Mouse (Mus musculus): ENCODE results near the gene Zfp652. TPM values are rescaled to one million over a fixed set of nuclear protein-coding genes. Genes with fewer than 3 reads are reported as not detected.

The Zfp652 gene
- total RNA-seq, 2 experiments from 2014 or later, result 50.8 to 53.1 TPM

DNA sequence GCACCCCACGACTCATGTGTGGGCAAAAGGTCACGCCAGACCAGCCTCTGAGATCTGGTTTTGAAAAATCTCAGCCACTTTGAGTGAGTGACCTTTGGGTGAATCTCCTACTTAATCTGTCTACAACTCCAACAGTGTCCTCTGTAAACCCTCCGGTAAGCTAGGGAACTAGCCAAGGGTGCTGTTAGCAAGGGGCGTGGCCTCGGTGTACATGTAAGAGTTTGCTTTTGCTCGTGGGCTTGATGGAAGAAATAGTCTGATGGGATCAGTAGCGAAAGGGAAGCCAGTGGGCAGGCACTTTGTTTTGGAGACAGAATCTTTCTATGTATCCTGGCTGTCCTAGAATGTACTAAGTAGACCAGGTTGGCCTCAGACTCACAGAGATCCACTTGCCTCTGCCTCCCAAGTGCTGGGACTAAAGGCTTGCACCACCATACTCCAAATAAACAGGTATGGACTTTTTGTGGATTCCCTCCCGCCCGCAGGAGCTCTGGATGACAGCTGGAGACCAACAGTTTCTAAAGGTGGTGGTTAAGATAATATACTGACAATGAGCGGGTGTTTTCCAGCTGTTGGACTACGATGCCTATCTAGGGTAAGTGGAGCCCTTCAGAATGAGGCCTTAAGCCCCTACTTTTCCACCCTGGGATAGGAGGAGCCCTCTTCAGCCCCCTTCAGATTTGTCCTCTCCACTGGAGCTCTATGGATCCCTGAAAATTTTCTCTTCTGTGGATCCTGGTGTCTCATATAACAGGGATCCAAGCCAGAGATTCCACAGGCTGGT lies 115.9 kb downstream of the Zfp652 start:
- DNase-seq, result no peak
- intact Hi-C loops (cut with DNase I), result no loop called here

DNA sequence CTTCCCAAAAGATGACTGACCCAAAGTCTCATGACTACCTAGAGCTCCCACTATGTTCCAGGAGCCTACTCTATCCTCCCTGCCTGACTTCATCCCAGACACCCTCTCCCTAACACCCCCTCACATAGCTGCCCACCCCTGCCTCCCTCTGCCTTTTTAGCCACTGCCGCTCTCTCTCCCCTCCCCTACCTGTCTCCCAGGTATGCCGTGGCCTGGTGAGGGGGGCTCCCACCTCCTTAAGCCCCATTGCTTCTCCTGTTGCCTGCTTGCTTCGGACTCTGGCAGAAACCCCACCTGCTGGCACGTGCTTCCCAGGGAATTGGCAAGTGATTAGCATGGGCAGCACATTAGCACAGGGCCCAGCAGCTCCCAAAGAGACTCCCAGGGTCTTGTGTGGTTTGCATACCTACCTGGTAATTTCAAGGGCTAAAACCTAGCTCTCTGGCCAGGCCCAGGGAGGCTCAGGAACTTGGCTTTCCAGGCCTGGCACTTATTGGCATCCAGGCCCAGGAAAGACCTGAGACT lies 117.1 kb downstream of the Zfp652 start:
- intact Hi-C loops (cut with DNase I), result no loop called here
- no peak for DNase-seq

DNA sequence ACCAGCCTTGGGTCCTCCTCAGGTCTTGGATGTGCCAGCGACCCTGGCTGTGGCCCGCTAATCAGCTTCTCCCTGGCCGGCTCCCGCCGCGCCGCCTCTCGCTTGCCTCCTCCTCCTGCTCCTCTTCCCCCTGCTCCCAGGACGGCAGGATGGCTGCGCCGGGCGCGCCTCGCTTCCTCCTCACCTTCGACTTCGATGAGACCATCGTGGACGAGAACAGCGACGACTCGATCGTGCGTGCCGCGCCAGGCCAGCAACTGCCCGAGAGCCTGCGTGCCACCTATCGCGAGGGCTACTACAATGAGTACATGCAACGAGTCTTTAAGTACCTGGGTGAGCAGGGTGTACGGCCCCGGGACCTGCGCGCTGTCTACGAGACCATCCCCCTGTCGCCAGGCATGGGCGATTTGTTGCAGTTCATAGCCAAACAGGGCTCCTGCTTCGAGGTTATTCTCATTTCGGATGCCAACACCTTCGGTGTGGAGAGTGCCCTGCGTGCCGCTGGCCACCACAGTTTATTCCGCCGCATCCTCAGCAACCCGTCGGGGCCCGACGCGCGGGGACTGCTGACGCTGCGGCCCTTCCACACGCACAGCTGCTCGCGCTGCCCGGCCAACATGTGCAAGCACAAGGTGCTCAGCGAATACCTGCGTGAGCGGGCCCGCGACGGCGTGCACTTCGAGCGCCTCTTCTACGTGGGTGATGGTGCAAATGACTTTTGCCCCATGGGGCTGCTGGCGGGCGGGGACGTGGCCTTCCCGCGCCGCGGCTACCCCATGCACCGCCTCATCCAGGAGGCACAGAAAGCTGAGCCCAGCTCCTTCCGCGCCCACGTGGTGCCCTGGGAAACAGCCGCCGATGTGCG lies 118.2 kb downstream of the Zfp652 start:
- intact Hi-C loops (cut with DNase I), result no loop called here
- DNase-seq, result no peak

DNA sequence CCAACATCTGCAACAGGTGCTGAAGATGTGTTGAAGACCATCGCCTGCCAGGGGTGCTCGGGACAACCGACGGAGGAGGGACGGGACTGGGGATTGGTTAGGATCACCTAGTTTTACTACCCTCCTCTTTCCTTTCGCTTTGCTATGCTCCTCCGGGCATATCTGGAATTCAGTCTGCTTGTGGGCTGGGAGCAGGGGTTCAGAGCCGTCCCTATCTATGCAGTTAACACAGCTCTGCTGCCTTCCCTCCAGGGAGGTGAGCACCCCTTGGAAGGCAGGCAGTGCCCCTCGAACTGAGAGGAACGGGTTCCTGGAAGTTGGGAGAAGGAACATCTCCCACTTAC lies 118.8 kb downstream of the Zfp652 start:
- DNase-seq, result no peak
- intact Hi-C loops (cut with DNase I), result no loop called here

DNA sequence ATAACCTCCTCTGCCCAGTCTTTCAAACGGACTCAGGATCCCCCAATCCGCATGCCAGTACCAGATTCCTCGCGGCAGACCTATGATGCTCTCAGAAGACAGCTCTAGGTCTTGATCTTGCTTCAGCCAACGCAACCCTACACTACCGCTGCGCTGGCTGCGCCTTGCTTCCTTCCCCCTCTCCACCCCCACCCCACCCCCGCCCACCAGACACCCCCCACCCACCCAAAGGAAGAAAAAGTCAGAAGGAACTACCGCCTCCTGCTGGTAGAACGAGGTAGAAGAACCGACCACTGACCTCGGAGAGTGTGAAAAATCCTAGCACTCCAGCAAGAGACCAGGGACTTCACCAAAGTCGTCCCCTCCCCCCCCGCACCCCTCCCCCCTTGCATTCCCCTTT lies 119.2 kb downstream of the Zfp652 start:
- intact Hi-C loops (cut with DNase I), result no loop called here
- no peak for DNase-seq

DNA sequence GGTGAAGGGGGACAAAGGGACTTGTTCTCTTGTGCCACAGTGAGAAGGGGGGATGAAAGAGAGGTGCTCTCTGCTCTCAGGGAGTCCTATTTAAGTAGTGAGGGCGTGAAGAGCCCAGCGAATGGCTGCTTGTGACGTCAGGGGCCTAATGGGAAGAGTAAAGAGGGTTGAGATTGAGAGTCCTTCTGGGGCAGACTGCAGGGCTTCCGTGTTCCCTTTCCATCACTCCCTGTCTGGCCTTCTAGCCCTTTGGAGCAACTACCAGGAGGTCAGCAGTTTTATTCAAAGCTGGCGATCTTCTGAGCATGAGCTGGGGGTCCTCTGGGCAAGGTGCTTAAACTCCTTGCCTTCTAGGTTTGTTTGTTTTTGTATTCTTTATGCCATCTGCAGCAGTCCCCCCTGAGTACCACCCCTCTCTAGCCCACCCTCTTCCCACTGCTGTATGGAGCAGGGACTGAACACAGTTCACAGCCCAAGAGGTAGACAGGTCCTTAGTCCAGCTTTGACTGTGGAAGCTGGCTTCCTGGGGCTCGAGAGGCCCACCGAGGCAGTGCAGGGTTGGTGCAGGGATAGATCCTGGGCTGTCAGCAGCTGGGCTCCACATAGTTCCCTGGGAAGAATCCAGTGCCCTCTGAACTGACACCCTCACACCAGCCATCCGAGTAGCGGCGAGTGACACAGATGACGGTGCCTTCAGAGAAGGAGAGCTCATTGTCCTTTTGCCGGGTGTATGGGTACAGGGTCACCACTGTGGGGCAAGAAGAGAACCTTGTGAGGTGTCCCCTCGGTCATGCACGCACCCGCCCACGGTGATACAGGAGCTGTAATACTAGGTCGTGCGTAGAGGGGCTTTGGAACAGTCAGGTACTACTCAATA lies 119.9 kb downstream of the Zfp652 start:
- intact Hi-C loops (cut with DNase I), result no loop called here

DNA sequence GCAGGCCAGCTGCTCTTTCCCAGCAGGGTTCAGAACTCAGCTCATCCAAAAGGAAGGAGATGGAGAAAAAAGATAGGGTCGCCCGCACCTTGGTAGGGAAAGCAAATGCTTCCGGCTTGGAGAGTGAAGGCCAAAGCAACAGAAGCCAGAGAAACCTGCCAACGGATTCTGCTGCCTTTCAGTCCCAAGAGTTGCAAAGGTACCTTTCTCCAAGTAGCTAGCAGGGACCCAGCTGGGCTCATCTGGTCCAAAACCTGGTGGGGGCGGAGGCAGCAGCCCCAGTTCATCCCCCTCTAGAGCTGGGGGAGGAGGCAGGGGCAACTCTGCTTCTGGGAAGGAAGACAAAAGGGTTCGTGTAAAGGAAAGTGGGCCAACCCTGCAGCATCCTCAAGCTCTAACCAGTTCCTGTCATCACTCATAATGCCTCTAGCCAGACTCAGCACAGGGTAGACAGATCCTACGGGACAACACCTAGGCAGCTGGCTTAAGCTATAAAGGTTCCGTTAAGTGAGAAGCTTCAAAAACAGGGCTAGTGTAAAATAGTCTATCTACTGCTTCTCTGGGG lies 120.6 kb downstream of the Zfp652 start:
- DNase-seq, result no peak
- intact Hi-C loops (cut with DNase I), result no loop called here

More for the DNA sequence above, 119.9 kb downstream of the Zfp652 start:
- DNase-seq, result no peak

DNA sequence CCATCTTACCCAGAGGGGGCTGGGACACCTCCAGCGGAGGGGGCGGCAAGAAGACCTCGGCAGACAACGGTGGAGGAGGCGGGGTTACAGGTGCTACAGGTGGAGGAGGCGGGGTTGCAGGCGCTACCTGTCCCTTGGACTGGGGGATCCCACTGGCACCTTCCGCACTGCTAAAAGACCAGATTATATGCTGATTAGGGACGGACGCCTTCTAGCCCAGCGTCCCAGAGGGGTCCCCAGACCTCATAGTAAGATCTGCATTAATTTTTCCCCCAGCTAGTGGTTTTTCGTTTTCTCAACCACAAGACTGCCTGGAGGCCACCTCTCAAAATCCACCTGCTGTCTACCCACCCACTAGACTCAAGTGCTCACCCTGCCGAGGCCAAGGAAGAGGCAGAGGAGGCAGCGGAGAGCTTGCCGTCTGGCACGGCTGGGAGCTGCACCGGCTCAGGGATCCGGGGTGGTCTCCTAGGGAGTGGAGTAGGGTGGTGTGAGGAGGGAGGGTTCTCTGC lies 121.2 kb downstream of the Zfp652 start:
- intact Hi-C loops (cut with DNase I), result no loop called here
- no peak for DNase-seq

DNA sequence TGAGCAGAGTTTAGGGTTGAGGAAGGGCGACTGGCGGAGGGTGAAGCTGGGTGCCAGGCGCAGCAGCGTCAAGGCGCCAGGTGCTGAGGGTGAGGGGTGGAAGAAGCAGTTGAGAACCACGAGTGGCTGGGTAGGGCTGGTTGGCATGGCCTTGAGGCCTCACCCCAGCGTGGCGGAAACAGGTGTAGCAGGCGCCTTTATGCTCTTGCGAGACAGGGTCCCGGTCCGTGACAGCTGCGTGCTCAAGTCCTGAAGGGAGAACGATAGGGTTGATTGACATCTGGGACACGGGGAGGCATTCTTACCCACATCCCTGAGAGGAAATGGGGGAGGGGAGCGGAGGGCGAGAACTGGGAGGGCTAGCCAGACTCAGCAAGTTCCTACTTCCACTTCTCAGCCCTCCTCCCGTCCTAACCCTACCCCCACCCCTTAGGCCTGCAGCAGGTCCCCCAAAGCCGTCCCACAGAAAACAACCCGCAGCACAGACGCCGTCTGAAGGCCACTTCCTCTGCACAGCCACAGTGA lies 121.7 kb downstream of the Zfp652 start:
- DNase-seq, result no peak
- intact Hi-C loops (cut with DNase I), result no loop called here

DNA sequence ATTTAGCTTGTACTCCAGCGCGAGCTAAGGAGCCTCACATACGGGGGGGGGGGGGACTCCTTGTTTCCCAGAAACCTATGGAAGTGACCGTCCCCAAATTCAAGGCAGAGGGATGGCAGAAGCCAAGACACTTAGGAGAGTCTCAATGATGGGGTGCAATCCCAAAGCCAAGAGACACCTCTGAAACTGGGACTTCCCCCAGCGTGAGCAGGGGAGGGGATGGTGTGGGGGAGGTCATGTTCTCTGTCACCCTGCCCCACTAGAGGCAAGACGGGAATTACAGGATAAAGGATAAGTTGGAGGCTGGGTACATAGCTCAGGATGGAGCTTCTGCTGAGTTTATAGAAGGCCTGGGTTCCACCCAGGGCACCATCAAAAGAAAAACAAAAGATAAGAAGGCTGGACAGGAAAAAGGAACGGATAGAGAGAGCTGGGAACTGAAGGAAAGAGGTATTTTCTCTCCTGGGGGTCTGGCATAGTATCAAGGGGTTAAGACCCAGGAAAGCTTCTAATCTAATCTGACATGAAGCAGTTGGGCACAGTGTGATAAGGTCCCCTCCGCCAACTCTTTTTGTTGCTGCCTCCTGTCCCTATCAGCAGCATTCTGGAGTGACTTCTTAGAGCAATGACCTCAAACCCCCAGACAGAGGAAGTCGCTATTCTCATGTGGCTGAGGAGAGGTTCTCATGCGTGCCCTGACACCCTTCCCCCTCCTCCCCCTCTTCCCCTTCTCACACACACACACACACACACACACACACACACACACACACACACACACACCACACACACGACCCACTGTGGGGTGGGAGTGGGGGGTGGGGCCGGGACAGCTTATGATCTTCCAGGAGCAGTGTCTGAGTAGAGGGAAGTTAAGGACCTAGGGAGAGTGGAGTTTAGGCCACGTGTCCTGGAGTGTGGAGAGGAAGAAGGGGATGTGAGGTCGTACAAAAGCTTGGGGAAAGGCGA lies 122.6 kb downstream of the Zfp652 start:
- no peak for DNase-seq
- intact Hi-C loops (cut with DNase I), result no loop called here

DNA sequence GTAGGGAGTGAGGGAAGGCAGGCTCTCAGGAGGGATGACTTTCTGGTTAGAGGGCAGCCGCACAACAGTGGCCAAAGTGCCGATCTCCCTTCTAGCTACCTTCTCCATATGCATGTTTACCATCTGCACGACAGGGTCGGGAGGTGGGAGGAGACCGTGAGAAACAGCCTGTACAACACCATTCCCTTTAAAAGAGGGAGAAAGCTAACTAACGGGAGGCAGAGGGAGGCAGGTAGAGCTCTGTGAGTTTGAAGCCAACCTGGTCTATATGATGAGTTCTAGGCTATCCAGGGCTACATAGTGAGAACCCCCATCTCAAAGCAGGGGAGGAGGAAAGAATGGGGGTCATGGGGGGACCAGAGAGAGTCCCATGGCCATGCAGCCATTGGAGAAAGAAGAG lies 123.4 kb downstream of the Zfp652 start:
- intact Hi-C loops (cut with DNase I), result no loop called here
- DNase-seq, result no peak

DNA sequence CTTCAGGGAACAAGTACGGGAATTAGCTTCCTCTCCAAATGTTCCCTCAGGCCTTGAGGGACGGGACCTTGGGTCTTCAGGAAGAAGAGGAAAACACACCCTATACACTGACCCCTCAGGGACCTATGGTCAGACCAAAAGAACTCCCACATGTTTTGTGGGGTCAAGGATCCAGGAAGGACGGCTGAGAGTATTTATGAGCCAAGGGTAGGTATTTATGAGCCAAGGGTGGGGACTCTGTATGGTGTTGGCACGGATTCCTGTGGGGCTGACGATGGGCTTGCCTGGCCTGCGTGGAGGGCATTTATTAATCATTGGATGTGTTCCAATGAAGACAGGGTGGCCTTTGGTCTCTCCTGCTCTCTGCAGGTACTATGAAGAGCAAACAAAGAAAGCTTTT lies 124.0 kb downstream of the Zfp652 start:
- intact Hi-C loops (cut with DNase I), result no loop called here
- no peak for DNase-seq

DNA sequence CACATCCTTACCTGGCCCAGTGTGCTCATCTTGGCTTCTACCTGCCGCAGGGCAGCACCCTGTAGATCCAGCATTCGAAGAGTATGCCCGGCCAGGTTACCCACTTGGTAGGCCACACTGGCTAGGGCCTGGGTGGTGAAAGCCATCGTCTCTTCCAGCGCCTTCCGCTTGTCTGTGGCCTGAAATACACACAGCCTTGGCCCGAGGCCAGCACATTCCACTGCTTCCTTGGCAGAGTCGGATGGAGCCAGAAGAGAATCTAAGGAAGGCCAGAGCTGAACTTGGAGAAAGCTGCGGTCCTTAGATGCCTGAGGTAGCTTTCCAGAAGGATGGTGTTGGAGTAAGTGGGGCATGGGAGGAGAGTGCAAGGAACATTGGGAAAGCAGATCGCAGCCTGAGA lies 124.6 kb downstream of the Zfp652 start, which contains the start of gene Gngt2:
Gene Gngt2 (plus strand): TSS at position 158 of the 400 bp plus-strand sequence.
- DNase-seq, result peak; percentile 63
- intact Hi-C loops (cut with DNase I), result no loop called here

DNA sequence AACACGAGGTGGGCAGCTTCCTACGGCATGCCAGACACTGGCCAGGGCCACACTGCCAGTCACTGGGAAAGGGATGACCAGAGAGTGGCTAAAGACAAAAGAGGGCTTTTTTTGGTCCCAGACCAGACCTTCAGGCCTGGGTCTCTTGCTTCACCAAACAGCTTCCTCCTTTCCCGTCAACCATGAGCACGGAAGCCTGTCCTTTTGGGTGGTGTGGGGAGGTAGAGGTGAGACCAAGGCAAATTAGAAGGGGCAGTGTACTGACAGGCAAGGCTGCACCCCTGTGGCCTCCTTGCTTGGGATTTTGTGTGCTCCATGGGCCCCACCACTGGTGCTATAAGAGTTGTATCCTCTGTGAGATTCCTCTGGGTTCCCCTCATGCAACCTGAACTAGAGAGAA lies 126.1 kb downstream of the Zfp652 start:
- intact Hi-C loops (cut with DNase I), result no loop called here
- no peak for DNase-seq

DNA sequence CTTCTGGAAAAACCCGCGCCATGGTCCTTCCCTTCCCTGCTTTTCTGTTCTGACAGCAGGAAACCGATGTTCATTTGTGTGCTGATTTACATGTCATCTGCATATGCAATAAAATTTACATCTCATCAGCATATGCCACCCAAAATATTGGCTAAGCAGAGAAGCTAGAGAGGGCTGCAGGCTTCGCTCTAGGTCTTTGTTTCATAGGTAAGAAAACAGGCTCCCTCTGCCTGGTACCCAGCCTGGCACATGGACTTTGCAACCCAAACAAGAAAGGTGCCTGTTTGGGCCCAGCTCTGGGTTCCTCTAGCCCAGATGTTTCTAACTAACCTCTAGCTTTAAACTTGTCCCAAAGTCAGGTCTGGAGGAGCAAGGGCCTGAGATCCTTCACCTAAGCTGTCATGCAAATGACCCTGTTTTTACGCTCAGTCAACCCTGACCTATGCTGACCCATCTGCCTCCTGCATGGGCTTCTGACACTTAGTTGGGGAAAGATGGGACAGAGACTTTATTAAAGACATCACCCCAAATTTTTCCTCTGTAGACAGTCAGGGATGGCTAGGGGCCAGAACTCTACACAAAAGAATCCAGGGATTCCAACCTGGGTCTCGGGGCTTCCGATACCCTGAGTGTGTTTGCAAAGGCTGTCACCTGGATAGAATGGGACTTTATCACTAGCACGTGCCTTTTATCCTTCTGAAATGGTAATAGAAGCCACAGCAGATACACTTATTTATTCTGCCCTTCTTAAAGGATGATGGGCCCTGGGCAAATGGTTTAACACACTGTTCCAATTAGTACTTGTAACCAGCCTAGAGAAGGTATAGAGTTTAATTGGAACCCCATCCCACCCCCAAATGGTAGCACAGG lies 126.8 kb downstream of the Zfp652 start:
- intact Hi-C loops (cut with DNase I), result no loop called here
- DNase-seq, result no peak

DNA sequence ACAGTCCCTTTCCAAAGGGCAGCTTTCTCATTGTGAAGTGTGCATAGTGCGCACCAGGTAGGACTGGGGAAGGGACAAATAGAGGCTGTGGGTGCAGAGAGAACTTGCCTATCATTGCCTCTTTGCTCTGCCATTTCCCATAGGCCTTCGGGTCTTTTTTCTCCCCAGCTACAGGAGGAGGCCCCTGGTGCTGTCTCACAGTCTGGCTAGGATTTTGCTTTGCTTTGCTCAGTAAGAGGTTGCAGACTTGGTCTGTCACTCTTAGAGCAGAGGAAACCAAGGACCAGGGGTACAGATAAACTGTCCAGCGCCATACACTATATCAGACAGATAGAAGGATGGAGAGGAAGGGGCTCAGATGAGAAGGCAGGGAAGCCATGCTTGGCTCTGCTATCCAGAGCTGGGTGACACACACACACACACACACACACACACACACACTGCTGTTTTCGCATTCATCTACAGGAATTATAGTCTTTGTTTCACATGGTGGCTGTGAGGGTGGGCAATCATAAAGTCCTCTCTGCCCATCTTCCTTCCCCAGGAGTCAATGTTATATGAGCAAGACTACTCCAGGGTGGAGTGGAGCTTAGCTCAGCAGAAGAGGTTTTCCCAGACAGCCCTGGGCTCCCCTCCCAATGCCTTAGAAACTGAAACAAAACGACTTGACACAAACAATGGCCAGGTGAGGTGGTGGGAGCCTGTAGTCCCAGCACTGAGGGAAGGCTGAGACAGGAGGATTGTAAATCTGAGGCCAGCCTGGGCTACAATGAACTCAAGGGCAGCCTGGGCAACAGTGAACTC lies 128.4 kb downstream of the Zfp652 start:
- no peak for DNase-seq
- intact Hi-C loops (cut with DNase I), result no loop called here

DNA sequence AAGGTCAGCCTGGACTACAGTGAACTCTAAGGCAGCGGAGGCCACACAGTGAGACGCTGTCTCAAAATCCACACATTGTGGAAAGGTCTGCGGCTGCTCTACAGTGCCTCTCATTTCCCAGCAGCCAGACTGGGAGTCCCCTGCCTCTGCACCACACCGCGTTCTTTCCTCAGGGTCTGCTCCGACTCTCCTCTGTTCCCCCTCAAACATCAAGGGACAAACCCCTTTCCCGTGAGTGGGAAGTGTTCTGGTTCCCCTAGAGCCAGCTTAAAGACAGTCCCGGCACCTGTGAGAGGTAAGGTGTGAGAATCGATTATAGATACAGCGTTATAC lies 129.0 kb downstream of the Zfp652 start:
- intact Hi-C loops (cut with DNase I), result no loop called here
- no peak for DNase-seq
